Mouse (Mus musculus) embryonic facial prominence, embryonic 12.5 days (tissue): ENCODE measurements at regions not wholly inside any gene's neighbourhood (a gene's known extent, or its start where the extent isn't known, plus 50 kb on each side); places are given as distances from the start of the nearest gene placed in this dataset.

Source experiments
- ATAC-seq: fragments of 200-750 bp; cut with Nextera tagmentation; 2 replicates; pipeline ENCODE4 v1.8.0; 2017; ENCODE audit not compliant: insufficient number of reproducible peaks, insufficient read depth, low FRiP score, low TSS enrichment
- H3K27ac ChIP-seq: fragments of 300-500 bp; sonication (generic); 2 replicates; pipeline ENCODE4 v1.5.1; 2016; ENCODE audit warnings: mild to moderate bottlenecking
- H3K27me3 ChIP-seq: fragments of 300-500 bp; sonication (generic); 2 replicates; pipeline ENCODE4 v1.6.1; 2016; ENCODE audit warnings: mild to moderate bottlenecking, moderate library complexity
- H3K36me3 ChIP-seq: fragments of 300-500 bp; sonication (generic); 2 replicates; pipeline ENCODE4 v1.6.1; 2016; ENCODE audit warnings: mild to moderate bottlenecking
- H3K4me1 ChIP-seq: fragments of 300-500 bp; sonication (generic); 2 replicates; pipeline ENCODE4 v1.6.1; 2016
- H3K4me2 ChIP-seq: fragments of 300-500 bp; sonication (generic); replicated peaks from 2 replicates; pipeline ENCODE4 v1.6.1; 2016; ENCODE audit warnings: mild to moderate bottlenecking, moderate library complexity
- H3K4me3 ChIP-seq: fragments of 300-500 bp; sonication (generic); 2 replicates; pipeline ENCODE4 v1.5.1; 2016; ENCODE audit warnings: mild to moderate bottlenecking
- H3K9ac ChIP-seq: fragments of 300-500 bp; sonication (generic); 2 replicates; pipeline ENCODE4 v1.6.1; 2016; ENCODE audit warnings: mild to moderate bottlenecking, moderate library complexity
- H3K9me3 ChIP-seq: fragments of 300-500 bp; sonication (generic); 2 replicates; pipeline ENCODE4 v1.6.1; 2016; ENCODE audit warnings: mild to moderate bottlenecking, moderate library complexity
- WGBS: fragments of 180-500 bp; shearing (Covaris S2); methylation state at CpG from one replicate; pipeline ENCODE4 v1.1.7; 2016; 5-methylcytosine and 5-hydroxymethylcytosine counted together

GRCm38 (mm10) chr7:125384171-125384570 lies 60.3 kb upstream of the Kdm8 start:
- H3K4me1 ChIP-seq = no peaks in the 10 kb centered on the region
- no peak overlapping the region for H3K27ac ChIP-seq
- ATAC-seq = no peak
- H3K4me2 ChIP-seq = no peak overlapping the region
- H3K4me3 ChIP-seq = no peak overlapping the region
- no peak overlapping the region for H3K9ac ChIP-seq
- H3K27me3 ChIP-seq = no peaks in the 10 kb centered on the region
- no peaks in the 10 kb centered on the region for H3K9me3 ChIP-seq
- WGBS = 78% methylated on average over 4 of the region's 4 CpGs
- H3K36me3 ChIP-seq = no peaks in the 10 kb centered on the region

DNA sequence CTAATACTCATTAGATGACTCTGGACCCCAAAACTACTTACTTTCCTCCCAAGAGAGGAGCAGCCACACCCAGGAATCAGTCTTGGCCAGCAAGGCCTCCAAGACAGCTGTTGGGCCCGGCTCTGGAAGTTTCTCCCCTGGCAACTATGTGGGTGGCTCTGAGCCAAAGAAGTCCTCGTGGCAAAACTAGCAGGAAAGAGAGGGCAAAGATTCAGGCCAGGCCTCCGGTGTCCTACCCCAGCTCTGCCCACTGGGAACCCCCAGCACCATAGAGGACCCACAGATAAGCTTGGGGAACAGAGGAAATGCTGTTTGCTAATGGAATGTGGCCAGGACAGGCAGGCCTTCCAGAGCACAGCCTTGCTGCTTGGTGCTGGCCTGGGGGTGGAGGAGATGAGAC lies 51.9 kb upstream of the Kdm8 start:
- 0 out of 2 replicates have a peak, but pooled peaks cover 5% of the 10 kb centered on the region for H3K4me1 ChIP-seq
- WGBS = 46% methylated on average over 3 of the region's 3 CpGs
- no peaks in the 10 kb centered on the region for H3K36me3 ChIP-seq
- no peak overlapping the region for H3K4me3 ChIP-seq
- H3K9me3 ChIP-seq = no peaks in the 10 kb centered on the region
- H3K9ac ChIP-seq = no peak overlapping the region
- no peak overlapping the region for H3K27ac ChIP-seq
- no peaks in the 10 kb centered on the region for H3K27me3 ChIP-seq
- H3K4me2 ChIP-seq = no peak overlapping the region
- ATAC-seq = no peak

GRCm38 (mm10) chr7:125393228-125393627 lies 51.2 kb upstream of the Kdm8 start:
- H3K27me3 ChIP-seq = no peaks in the 10 kb centered on the region
- H3K4me1 ChIP-seq = 0 out of 2 replicates have a peak, but pooled peaks cover 5% of the 10 kb centered on the region
- H3K4me3 ChIP-seq = peak overlapping the region; percentile 39
- peak overlapping the region; percentile 56 for H3K4me2 ChIP-seq
- H3K9ac ChIP-seq = peak overlapping the region; percentile 44; the same call in 1 of the 2 replicates
- WGBS = 1% methylated on average over 16 of the region's 16 CpGs
- ATAC-seq = peak; percentile 62
- peak overlapping the region; percentile 47 for H3K27ac ChIP-seq
- no peaks in the 10 kb centered on the region for H3K9me3 ChIP-seq
- H3K36me3 ChIP-seq = no peaks in the 10 kb centered on the region

DNA sequence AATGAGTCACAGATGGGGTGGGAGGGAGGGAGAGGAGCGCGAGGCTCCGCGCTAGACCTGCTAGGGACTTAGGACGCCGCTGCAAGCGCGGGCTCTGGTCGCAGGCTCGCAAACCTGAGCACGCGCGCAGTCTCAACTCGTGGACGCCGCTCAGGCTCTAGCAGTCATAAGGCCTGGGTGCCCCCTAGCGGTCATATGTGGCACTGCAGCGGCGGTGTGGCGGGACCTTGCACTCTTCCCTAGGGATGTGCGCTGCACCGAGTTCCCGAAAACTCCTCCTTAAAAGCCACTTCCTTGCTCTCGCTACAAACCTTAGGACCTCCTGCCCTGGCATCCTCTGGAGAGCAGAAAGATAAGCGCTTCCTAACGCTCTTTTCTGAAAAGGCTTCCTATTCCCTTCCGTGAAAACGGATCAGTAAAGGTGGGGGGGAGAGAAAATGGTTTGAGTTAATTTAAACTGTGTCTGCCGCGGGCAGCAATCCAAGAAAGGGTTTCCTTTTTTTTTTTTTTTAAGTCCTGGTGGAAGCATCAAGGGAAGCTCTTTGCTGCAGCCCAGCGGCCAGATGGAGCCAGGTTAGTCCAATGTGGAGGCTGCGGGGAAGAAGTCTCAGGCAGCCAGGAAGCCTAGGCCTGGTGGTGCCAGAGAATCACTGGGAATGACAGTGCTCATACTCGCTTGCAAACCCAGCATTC lies 50.7 kb upstream of the Kdm8 start:
- Histone ChIP-seq H3K9ac (peak overlapping the region; percentile 44; the same call in 1 of the 2 replicates), H3K9me3 (no peaks in the 10 kb centered on the region), H3K4me3 (peak overlapping the region; percentile 39), H3K4me2 (peak overlapping the region; percentile 56), H3K27me3 (no peaks in the 10 kb centered on the region), H3K27ac (peak overlapping the region; percentile 72; the same call in 1 of the 2 replicates), H3K36me3 (no peaks in the 10 kb centered on the region), H3K4me1 (0 out of 2 replicates have a peak, but pooled peaks cover 5% of the 10 kb centered on the region)
- peak; percentile 92 for ATAC-seq
- 1% methylated on average over 30 of the region's 33 CpGs for WGBS
